Mouse (Mus musculus): ENCODE results near the gene Lrrc57.

Lrrc57 gene

GRCm38 (mm10) chr2:120608830-120609723 lies at the start of gene Lrrc57, which contains the start of gene Haus2:
TSS of gene Lrrc57 (minus strand) at chr2:120609520.
TSS of gene Haus2 (plus strand) at chr2:120609383.
- peak; percentile 91 to 95 for DNase-seq (ENCODE audit: low spot score in 2 of 2)

- DNase-seq (ENCODE audit: low spot score in 2 of 2), result no peak
Observed at GRCm38 (mm10) chr2:120658486-120658885, 49.2 kb upstream of the Lrrc57 start.

GRCm38 (mm10) chr2:120656711-120657110 lies 47.4 kb upstream of the Lrrc57 start:
- no peak for DNase-seq (ENCODE audit: low spot score in 2 of 2)

DNA sequence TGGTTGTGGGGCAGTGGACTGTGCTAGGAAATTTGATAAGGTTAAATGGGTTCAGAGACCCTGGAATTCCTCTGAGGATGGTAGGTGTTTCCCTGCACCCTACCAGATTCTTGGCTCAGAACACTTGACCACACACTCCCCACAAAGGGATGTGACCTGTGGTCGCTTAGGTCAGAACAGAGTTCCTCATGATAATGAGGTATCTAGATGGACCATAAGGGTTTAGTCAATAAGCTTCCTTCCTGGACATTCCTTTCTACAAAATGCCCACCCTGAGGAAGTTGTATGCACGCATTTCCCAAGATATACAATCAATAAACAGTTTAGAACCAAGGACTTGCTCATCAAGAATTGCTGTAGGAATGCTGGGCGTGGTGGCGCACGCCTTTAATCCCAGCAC lies 46.6 kb upstream of the Lrrc57 start:
- DNase-seq (ENCODE audit: low spot score in 2 of 2), result no peak

- no peak for DNase-seq (ENCODE audit: low spot score in 2 of 2)
Observed at GRCm38 (mm10) chr2:120654693-120655092, 45.4 kb upstream of the Lrrc57 start.

- no peak for DNase-seq (ENCODE audit: low spot score in 2 of 2)
Observed at GRCm38 (mm10) chr2:120652925-120653284, 43.6 kb upstream of the Lrrc57 start.

- no peak for DNase-seq (ENCODE audit: low spot score in 2 of 2)
Observed at GRCm38 (mm10) chr2:120652256-120652924, 43.1 kb upstream of the Lrrc57 start.

GRCm38 (mm10) chr2:120646777-120647176 lies 37.5 kb upstream of the Lrrc57 start:
- DNase-seq (ENCODE audit: low spot score in 2 of 2), result no peak

DNA sequence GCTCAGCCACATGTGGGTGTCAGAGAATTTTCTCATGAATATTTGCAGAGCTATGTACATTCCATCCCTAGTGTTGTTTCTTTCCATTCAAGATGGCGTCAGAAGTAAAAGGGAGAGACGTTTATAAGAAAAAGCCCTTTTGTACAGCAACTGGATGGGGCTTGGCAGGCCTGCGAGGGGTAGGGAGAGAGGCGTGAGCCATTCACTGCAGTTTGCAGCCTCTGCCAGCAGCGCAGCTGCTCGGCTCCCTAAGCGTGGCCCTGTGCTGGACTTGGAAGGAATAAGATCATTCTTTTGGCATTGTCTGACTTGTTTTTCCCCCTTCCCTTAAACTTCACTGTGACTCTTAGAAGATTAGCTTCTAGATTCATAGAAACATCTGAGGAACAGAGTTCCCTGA lies 34.5 kb upstream of the Lrrc57 start:
- no peak for DNase-seq (ENCODE audit: low spot score in 2 of 2)

DNA sequence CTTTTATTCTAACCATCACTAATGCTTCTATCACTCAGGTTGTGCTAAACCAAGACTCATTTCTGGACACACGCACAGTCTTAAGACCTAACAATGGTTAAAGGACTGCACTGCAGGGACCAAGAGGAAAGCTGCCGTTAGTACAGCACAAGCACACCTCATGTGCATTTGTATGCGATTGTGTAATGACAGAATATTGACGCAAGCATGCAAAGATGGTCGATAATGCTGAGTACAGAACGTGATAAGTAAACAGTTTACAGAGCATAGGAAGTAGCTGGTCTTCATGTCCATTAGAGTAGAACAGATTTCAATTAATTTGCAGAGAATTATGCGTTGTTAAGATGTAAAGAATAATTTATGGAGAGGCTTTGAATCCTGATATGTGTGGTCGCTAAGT lies 31.5 kb upstream of the Lrrc57 start:
- no peak for DNase-seq (ENCODE audit: low spot score in 2 of 2)

DNA sequence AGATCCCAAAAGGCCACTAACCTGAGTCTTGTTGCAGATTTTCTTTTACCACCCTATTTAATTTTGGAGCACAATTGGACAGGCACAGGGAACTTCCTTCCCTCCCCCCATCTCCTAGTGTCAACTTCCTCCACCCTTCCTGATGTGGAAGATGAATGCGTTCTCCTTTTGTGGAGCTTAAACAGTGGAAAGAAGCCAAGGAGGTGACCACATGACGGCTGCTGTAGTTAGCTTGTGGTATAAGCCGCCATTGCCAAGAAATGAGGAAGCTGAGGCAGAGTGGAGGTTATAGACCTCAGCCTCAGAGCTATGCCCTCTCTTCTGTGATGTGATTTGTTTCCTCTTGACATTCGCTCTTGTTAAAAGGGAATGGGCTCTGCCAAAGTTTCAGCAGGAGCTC lies 22.6 kb upstream of the Lrrc57 start:
- no peak for DNase-seq (ENCODE audit: low spot score in 2 of 2)

GRCm38 (mm10) chr2:120631521-120631920 lies 22.2 kb upstream of the Lrrc57 start:
- DNase-seq (ENCODE audit: low spot score in 2 of 2), result no peak

GRCm38 (mm10) chr2:120630655-120631054 lies 21.3 kb upstream of the Lrrc57 start:
- DNase-seq (ENCODE audit: low spot score in 2 of 2), result no peak

GRCm38 (mm10) chr2:120630246-120630645 lies 20.9 kb upstream of the Lrrc57 start:
- no peak for DNase-seq (ENCODE audit: low spot score in 2 of 2)

- DNase-seq (ENCODE audit: low spot score in 2 of 2), result peak; percentile 96 to 98
Observed at GRCm38 (mm10) chr2:120628886-120629735, 19.8 kb upstream of the Lrrc57 start, which contains the start of gene Stard9. TSS of gene Stard9 (plus strand) at chr2:120629121.

GRCm38 (mm10) chr2:120628076-120628865 lies 19.0 kb upstream of the Lrrc57 start:
- no peak for DNase-seq (ENCODE audit: low spot score in 2 of 2)

DNA sequence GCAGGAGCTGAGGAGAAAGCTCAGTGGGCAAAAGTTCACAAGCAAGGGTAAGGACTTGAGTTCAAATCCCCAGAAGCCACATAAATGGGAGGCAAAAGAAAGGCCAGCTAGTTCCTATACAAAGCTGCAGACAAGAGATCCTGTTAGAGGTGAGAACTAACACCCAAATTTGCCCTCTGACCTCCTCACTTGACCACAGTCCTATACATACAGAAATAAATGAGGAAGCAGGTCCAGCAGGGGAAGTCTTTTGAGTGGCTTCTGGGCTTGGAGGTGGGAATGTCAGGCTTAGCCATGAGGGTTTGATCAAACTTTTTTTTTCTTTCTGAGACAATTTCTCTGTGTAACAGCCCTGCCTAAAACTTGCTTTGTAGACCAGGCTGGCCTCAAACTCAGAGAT lies 13.6 kb upstream of the Lrrc57 start:
- DNase-seq (ENCODE audit: low spot score in 2 of 2), result no peak

GRCm38 (mm10) chr2:120619538-120619937 lies 10.2 kb upstream of the Lrrc57 start:
- DNase-seq (ENCODE audit: low spot score in 2 of 2), result no peak

- no peak for DNase-seq (ENCODE audit: low spot score in 2 of 2)
Observed at GRCm38 (mm10) chr2:120616279-120617163, 7.2 kb upstream of the Lrrc57 start.

DNA sequence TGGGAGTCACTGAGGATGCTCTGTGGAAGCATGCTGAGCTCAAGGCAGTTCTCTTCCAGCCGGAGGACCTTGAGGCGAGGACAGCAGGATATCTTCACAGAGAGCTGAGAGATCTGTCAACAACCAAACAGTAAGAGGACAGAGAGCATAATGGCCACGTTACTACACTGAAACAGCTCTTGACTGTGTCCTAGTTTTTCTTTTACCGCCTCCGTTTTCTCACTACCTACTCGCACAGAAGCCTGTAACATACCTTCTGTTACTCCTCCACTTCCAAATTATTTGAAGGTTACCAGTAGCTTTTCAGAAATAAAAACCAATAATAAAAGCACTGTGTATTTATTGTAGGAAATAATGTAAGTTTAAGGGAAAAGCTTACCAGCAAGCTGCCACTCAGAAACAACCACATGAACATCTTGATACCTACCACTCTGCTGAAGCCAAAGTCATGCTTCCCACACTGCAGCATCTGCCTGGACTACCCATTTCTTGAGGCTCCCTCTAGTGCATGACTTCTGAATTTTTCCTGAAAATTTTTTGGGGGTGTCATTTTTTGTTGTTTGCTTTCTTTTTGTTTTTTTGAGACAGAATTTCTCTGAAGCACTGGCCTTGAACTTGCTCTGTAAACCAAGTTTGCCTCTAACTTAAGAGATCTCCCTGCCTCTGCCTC lies 3.2 kb downstream of the Lrrc57 start:
- DNase-seq (ENCODE audit: low spot score in 2 of 2), result peak in 1 of 2 experiments; percentile 33

All from thymus, postnatal 10 days (tissue).